Mouse (Mus musculus) thymus, postnatal 25 days (tissue): ENCODE data around the gene Zfp978.
"Not testable (repeated sequence)": the region's sequence is repeated elsewhere in the genome, so short reads cannot be mapped to it uniquely, and the experiment has no call there.

Experiments
- DNase-seq: peaks from one replicate; pipeline ENCODE4 v3.0.0; 2022

The Zfp978 gene

DNA sequence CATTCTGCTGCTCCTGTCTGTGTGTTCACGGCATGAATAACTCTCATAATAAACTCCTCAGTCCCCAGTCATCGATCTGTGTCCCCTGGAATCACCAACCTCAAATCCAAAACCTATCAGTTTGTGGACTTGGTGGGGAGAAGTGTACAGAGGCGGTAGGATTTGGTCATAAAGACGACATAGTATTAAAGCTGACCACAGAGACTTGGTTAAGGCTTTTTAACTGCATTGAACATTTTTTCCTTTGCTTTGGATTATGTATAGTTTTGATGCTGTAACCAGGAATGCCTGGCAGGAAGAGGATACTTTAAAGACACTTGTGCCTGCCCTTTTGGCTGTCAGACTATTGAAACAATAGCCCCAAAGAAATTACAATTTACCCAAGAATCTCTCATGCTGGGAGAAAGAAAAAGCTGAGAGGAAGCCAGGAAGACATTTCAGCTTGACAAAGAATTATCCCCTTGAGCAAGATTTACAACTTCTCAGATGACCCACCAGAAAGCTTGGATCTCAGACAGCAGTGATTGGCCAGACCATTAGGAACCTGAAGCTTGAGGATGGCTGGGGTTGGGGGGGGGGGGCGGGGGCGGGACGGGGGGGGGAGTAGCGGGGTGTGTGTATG lies 56.2 kb downstream of the Zfp978 start:
- no peak for DNase-seq

- no peak for DNase-seq
Observed at GRCm38 (mm10) chr4:147417921-147418320, 56.8 kb downstream of the Zfp978 start.

DNA sequence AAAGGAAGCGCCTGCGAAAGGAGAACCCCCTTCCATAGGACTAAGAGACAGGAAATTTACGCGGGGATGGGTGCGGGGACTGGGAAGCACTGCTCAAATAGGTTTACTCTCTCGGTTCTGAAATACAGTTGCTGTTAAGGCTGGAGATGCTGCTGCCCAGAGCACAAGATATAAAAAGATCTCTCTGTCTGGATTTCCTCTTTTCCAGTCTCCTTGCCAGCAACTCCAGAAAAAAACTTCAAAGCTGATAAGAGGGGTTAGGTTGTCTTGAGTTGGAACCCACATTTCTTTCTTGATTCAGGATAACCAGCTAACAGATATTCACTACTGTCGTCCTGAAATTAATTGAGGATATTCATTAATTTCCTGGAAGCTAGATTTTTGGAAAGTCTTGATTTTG lies 57.2 kb downstream of the Zfp978 start:
- DNase-seq, result not testable (repeated sequence)

DNA sequence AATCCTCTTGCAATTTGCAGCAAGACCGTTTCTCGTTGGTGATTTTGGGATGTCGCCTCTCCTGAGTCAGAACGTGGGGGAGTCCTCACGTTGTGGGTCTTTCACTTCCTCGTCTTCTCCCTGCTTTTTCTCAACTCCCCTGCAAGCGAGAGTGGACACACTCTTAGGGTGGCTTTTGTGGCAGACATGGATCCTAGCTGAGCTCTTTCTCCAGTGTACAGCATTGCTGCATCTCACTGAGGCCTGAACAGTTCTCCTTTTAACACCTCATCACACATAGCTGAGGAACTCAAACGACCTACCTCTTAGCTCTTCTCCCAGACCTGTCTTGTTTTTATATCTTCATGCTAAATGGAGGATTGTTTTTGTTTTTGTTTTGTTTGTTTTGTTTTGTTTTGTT lies 58.1 kb downstream of the Zfp978 start:
- not testable (repeated sequence) for DNase-seq

- DNase-seq, result not testable (repeated sequence)
Observed at GRCm38 (mm10) chr4:147419756-147420590, 58.9 kb downstream of the Zfp978 start.

DNA sequence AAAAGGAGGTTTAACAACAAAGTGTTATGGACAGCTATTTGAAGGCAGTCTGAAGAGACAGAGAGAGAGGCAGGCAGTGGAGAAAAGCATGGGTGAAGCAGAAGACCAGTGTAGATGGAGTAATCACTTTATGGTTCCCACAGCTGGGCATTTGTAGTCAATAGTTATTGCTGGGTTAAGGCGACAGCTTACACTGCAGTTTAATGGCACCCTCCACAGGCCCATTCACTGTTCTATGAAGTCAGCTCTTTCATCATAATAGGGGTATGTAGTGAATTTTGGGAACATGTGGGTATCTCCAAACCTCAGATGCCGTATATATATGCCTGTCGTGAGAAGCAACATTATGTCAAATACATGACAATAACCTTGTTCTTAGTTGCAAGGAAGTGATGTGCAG lies 59.7 kb downstream of the Zfp978 start:
- DNase-seq, result no peak

DNA sequence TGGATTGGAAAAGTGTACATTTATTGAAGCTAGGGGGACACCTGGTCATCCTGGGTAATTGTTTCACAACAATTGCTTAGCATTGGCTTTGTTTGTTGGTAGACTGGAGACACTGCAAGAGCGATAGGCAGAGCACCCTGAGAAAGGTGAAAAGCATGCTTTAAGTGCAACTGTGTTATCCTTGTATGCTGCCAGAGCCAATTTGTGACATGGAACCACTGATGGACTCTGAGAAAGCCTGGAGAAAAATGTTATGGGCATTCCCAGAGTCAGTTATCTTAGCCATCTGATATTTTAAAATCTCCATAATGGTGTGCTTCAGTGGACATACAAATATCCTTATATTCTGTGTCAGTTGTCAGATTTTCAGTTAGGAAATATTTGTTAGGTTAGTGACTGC lies 60.2 kb downstream of the Zfp978 start:
- not testable (repeated sequence) for DNase-seq

GRCm38 (mm10) chr4:147423140-147423539 lies 62.0 kb downstream of the Zfp978 start:
- no peak for DNase-seq

- no peak for DNase-seq
Observed at GRCm38 (mm10) chr4:147423641-147424298, 62.7 kb downstream of the Zfp978 start.

DNA sequence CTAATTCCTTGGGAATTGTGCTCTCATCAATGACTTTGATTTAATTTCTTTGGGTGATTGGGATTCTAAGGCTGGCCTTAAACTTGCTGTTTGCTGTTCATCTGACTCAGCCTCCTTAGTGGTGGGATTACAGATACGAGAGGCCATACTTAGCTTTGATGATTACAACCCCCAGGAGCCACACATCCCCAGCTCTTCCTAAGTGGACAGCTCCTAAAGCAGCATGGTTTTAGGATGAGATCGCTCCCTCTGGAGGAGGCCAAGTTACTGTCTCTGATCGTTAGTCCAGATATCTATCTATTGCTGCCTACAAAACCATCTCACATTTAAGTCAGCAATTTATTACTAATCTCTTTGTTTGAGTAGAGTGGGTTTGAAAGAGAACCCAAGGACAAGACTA lies 63.3 kb downstream of the Zfp978 start:
- DNase-seq, result not testable (repeated sequence)

DNA sequence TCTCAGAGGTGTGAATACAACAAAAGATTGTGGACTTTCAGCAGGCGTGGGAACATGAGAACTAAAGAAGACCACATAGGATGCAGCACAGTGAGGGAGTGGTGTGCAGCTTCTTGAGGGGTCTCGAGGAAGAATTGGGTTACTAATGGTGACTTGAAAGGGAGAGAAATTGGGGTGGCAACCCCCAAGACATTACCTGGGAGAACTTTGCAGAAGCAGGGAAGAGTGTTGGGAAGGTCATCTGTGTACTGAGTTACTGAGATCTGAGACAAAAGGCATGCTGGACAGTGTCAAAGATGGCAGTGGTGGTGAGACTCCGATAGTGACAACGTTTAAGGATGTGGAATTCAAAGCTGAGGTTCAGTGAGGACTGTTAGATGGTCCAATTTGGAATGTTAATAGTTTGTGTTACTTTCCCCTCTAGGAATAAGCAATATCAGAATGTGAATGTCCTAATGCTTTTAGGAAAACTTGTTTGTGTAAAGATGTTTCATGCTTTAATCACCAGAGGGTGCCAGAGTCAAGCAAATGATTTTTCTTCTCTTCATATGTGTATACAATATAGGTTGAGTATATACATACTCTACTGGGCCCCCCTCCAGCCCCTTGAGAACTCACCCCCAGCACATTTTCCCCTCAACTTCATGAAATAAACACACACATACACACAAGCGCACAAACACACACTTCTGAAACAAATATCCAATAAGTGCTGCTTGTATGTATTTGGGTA lies 64.7 kb downstream of the Zfp978 start:
- not testable (repeated sequence) for DNase-seq

DNA sequence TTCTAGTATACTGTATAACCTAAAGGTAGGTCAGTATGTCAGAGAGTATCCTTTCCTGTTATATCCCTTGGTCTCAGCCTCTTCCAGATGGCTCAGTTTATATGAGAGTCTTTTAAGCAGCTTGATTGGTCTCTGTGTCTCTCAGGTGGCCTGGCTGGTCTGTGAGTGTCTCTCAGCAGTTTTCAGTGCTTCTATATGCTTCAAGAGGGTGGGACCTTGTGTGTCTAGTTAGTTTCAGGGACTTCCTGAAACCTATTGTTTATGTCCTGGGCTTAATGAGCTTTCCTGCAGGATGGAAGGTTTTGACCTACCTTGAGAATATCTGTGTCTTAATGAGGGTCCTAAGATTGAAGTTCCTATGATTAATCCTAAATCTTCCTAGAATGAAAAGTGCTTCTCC lies 69.5 kb downstream of the Zfp978 start:
- no peak for DNase-seq

DNA sequence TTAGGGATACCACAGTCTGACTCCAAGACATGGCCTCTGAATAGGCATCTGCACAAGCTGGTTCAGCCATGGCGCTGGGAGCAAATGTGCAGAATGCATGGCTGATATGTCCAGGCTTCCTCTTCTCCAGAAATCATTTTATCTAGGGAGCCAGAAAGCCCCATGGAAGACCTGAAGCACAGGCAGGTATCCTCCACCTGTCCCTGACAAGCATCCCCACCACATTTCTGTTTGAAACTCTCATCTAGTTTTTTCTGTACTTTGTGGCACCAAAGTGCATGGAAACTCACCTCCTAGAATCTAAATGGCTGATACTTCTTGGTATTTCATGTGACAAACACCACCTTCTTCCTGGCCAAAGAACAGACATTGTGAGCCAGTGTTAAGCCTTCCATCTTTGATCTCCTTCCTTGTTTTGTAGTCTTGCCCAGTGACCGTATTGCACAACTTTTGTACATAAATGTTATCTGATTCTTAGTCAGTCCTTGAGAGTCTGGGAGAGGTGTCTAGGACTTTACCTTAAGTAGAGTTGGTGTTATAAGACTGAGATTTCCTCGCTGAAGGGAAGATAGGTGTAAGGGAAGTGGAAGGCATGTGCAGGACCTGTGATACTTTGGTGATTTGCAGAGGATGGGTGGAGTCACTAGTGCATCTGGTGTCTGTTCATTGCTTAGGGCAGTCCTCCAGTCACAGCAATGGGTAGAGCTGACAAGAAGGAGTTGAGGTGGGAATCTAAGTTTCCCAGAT lies 70.8 kb downstream of the Zfp978 start:
- not testable (repeated sequence) for DNase-seq

DNA sequence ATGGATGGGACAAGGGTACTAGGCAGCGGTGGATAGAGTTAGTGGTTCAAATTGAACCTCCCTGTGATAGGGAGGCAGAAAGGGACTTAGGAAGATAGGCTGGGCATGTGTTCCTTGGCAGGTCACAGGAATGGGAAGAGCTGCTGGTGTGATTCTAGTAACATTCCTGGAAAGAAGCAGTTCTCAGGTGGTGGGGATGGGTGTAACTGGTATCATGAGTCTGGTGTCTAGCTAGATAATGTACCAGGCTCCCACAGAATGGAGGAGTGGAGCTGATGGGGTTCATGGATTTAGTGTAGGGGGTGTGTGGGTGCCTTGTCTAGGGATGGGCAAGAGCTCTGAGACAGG lies 71.3 kb downstream of the Zfp978 start:
- no peak for DNase-seq

DNA sequence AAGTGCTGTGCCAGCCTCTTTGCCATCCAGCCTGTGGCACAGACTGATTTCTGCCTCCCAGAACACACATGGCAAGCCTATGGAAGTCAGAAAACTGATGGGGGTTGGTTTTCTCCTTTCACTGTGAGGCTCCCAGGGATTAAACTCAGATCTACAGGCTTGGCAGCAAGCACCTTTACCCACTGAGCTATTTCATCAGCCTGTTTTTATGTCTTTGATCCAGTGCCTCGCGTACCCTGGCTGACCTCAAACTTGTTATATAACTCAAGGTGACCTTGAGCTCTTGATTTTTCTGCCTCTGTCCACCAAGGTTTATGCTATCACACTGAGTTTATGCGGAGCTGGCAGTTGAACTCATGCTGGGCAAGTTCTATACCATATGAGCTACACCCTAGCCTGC lies 71.9 kb downstream of the Zfp978 start:
- no peak for DNase-seq

- no peak for DNase-seq
Observed at GRCm38 (mm10) chr4:147433874-147434273, 72.8 kb downstream of the Zfp978 start.
